Mouse (Mus musculus) lung, postnatal 0 days (tissue): ENCODE data around the gene Nmur1. TPM values are rescaled to one million over a fixed set of nuclear protein-coding genes. Genes with fewer than 3 reads are reported as not detected.

Experiments
- ATAC-seq: fragments of 200-750 bp; cut with Nextera tagmentation; 2 replicates; pipeline ENCODE4 v1.8.0; 2017; ENCODE audit warnings: moderate library complexity
- DNase-seq: peaks from one replicate; pipeline ENCODE4 v3.0.0-alpha.2; 2016; ENCODE audit warnings: low spot score
- H3K27ac ChIP-seq: fragments of 300-500 bp; sonication (generic); 2 replicates; pipeline ENCODE4 v1.5.1; 2014; ENCODE audit warnings: antibody characterized with exemption, mild to moderate bottlenecking, low read length, mixed read lengths
- H3K27me3 ChIP-seq: fragments of 300-500 bp; sonication (generic); replicated peaks from 2 replicates; pipeline ENCODE4 v1.6.1; 2014; ENCODE audit warnings: low read length, mixed read lengths; ENCODE audit not compliant: insufficient read depth
- H3K36me3 ChIP-seq: fragments of 300-500 bp; sonication (generic); 2 replicates; pipeline ENCODE4 v1.6.1; 2014; ENCODE audit warnings: low read length, mixed read lengths; ENCODE audit not compliant: insufficient read depth
- H3K4me1 ChIP-seq: fragments of 300-500 bp; sonication (generic); 2 replicates; pipeline ENCODE4 v1.6.1; 2014; ENCODE audit warnings: antibody characterized with exemption, low read depth, low read length, mixed read lengths; ENCODE audit not compliant: insufficient read depth
- H3K4me2 ChIP-seq: fragments of 300-500 bp; sonication (generic); replicated peaks from 2 replicates; pipeline ENCODE4 v1.6.1; 2014; ENCODE audit warnings: low read depth, mild to moderate bottlenecking, low read length, moderate library complexity, mixed read lengths
- H3K4me3 ChIP-seq: fragments of 300-500 bp; sonication (generic); 2 replicates; pipeline ENCODE4 v1.5.1; 2014; ENCODE audit warnings: low read depth, low read length
- H3K9ac ChIP-seq: fragments of 300-500 bp; sonication (generic); replicated peaks from 2 replicates; pipeline ENCODE4 v1.6.1; 2014; ENCODE audit warnings: low read depth, mild to moderate bottlenecking
- H3K9me3 ChIP-seq: fragments of 300-500 bp; sonication (generic); 2 replicates; pipeline ENCODE4 v1.6.1; 2016; ENCODE audit warnings: low read length, mixed read lengths
- CTCF ChIP-seq: IDR thresholded peaks from 2 replicates; pipeline ENCODE4 v1.5.1; 2016; ENCODE audit warnings: antibody characterized with exemption, mild to moderate bottlenecking
- EP300 ChIP-seq: IDR thresholded peaks from 2 replicates; pipeline ENCODE4 v1.6.1; 2016; ENCODE audit warnings: antibody characterized with exemption, mild to moderate bottlenecking, control low read depth
- WGBS: fragments of 180-500 bp; shearing (Covaris S2); extraction: QIAGEN DNeasy Blood & Tissue Kit; methylation state at CpG from one replicate; pipeline ENCODE4 v1.1.7; 2014; 5-methylcytosine and 5-hydroxymethylcytosine counted together
- polyA plus RNA-seq: library from polyadenylated mRNA; unstranded; fragments of >200 nt; fragmentation: Nextera tagmentation; extraction: Ambion mirVana; gene quantifications from 2 replicates; pipeline ENCODE4 v1.2.1, GENCODE M21; 2015

Gene Nmur1
- polyA plus RNA-seq, 1 experiment from 2014 or later: 2.1 TPM

GRCm38 (mm10) chr1:86349696-86350095 lies 76.3 kb downstream of the Nmur1 start:
- WGBS: 97% methylated on average over 1 of the region's 1 CpGs
- DNase-seq: no peak

GRCm38 (mm10) chr1:86349201-86349600 lies 76.8 kb downstream of the Nmur1 start:
- no peak overlapping the region for H3K27ac ChIP-seq
- TF ChIP-seq EP300 (no peak), CTCF (no peak)
- H3K4me2 ChIP-seq: no peak overlapping the region
- H3K27me3 ChIP-seq: no peaks in the 10 kb centered on the region
- no peak overlapping the region for H3K4me3 ChIP-seq
- H3K9me3 ChIP-seq: no peaks in the 10 kb centered on the region
- H3K36me3 ChIP-seq: peaks cover 28% of the 10 kb centered on the region; the same call in 1 of the 2 replicates
- H3K4me1 ChIP-seq: no peaks in the 10 kb centered on the region
- ATAC-seq (no peak), DNase-seq (no peak)
- WGBS: 94% methylated on average over 3 of the region's 3 CpGs
- no peak overlapping the region for H3K9ac ChIP-seq

More at GRCm38 (mm10) chr1:86349696-86350095, 76.3 kb downstream of the Nmur1 start:
- H3K4me2 ChIP-seq: no peak overlapping the region
- TF ChIP-seq CTCF (no peak), EP300 (no peak)
- no peak overlapping the region for H3K9ac ChIP-seq
- no peaks in the 10 kb centered on the region for H3K27me3 ChIP-seq
- no peaks in the 10 kb centered on the region for H3K9me3 ChIP-seq
- no peak overlapping the region for H3K4me3 ChIP-seq
- peaks cover 32% of the 10 kb centered on the region; the same call in 1 of the 2 replicates for H3K36me3 ChIP-seq
- no peak overlapping the region for H3K27ac ChIP-seq
- no peak for ATAC-seq
- no peaks in the 10 kb centered on the region for H3K4me1 ChIP-seq

GRCm38 (mm10) chr1:86348801-86349200 lies 77.2 kb downstream of the Nmur1 start:
- H3K4me2 ChIP-seq: no peak overlapping the region
- ATAC-seq: no peak
- H3K4me3 ChIP-seq: no peak overlapping the region
- no peaks in the 10 kb centered on the region for H3K27me3 ChIP-seq
- WGBS: 70% methylated on average over 4 of the region's 4 CpGs
- H3K4me1 ChIP-seq: no peaks in the 10 kb centered on the region
- no peaks in the 10 kb centered on the region for H3K9me3 ChIP-seq
- peaks cover 24% of the 10 kb centered on the region; the same call in 1 of the 2 replicates for H3K36me3 ChIP-seq
- H3K9ac ChIP-seq: no peak overlapping the region
- TF ChIP-seq CTCF (peak; percentile 31; the same call in 1 of the 2 replicates), EP300 (no peak)
- H3K27ac ChIP-seq: no peak overlapping the region
- DNase-seq: no peak

- no peaks in the 10 kb centered on the region for H3K9me3 ChIP-seq
- ATAC-seq (no peak), DNase-seq (no peak)
- no peak overlapping the region for H3K27ac ChIP-seq
- H3K4me3 ChIP-seq: no peak overlapping the region
- WGBS: 33% methylated on average over 1 of the region's 1 CpGs
- TF ChIP-seq EP300 (no peak), CTCF (no peak)
- no peak overlapping the region for H3K4me2 ChIP-seq
- H3K36me3 ChIP-seq: peaks cover 24% of the 10 kb centered on the region; the same call in 1 of the 2 replicates
- H3K9ac ChIP-seq: no peak overlapping the region
- H3K27me3 ChIP-seq: no peaks in the 10 kb centered on the region
- H3K4me1 ChIP-seq: no peaks in the 10 kb centered on the region
Measured at GRCm38 (mm10) chr1:86348083-86348482, 77.9 kb downstream of the Nmur1 start.

- 43% methylated on average over 1 of the region's 1 CpGs for WGBS
- TF ChIP-seq EP300 (no peak), CTCF (no peak)
- H3K27me3 ChIP-seq: no peaks in the 10 kb centered on the region
Measured at GRCm38 (mm10) chr1:86347716-86348045, 78.3 kb downstream of the Nmur1 start.

GRCm38 (mm10) chr1:86346851-86347715 lies 78.9 kb downstream of the Nmur1 start:
- H3K4me2 ChIP-seq: no peak overlapping the region
- H3K9me3 ChIP-seq: no peaks in the 10 kb centered on the region
- peaks cover 16% of the 10 kb centered on the region; the same call in 1 of the 2 replicates for H3K36me3 ChIP-seq
- DNase-seq (no peak), ATAC-seq (no peak)
- no peaks in the 10 kb centered on the region for H3K4me1 ChIP-seq
- no peak overlapping the region for H3K9ac ChIP-seq
- H3K4me3 ChIP-seq: no peak overlapping the region
- no peaks in the 10 kb centered on the region for H3K27me3 ChIP-seq
- 80% methylated on average over 3 of the region's 3 CpGs for WGBS
- TF ChIP-seq EP300 (no peak), CTCF (peak; percentile 17; the same call in 1 of the 2 replicates)
- no peak overlapping the region for H3K27ac ChIP-seq

More at GRCm38 (mm10) chr1:86347716-86348045, 78.3 kb downstream of the Nmur1 start:
- H3K4me3 ChIP-seq: no peak overlapping the region
- no peaks in the 10 kb centered on the region for H3K4me1 ChIP-seq
- no peak overlapping the region for H3K4me2 ChIP-seq
- no peak overlapping the region for H3K9ac ChIP-seq
- H3K36me3 ChIP-seq: peaks cover 21% of the 10 kb centered on the region; the same call in 1 of the 2 replicates
- H3K27ac ChIP-seq: no peak overlapping the region
- DNase-seq (no peak), ATAC-seq (no peak)
- no peaks in the 10 kb centered on the region for H3K9me3 ChIP-seq
